Mouse (Mus musculus): ENCODE measurements around the gene Rps2.
"Not testable (repeated sequence)": the region's sequence is repeated elsewhere in the genome, so short reads cannot be mapped to it uniquely, and the experiment has no call there.

- not testable (repeated sequence) for TF ChIP-seq POLR2A, CTCF (IDR thresholded peaks at IDR 0.05; ENCODE audit: insufficient read depth, low read depth, low read length)
Observed at GRCm38 (mm10) chr17:24720616-24721015, 2.7 kb downstream of the Rps2 start.

Data from olfactory bulb, adult 2 months (tissue).